Mouse (Mus musculus): ENCODE results near the gene Rreb1.

- TF ChIP-seq CTCF (IDR thresholded peaks at IDR 0.05; ENCODE audit: low read depth) (no peak), EP300 (IDR thresholded peaks at IDR 0.05; ENCODE audit: low read depth) (no peak)
Observed at GRCm38 (mm10) chr13:37913963-37914362, 135.8 kb downstream of the Rreb1 start.

Measured in heart, postnatal 0 days (tissue).